Mouse (Mus musculus): ENCODE data around the gene Edrf1. TPM values are rescaled to one million over a fixed set of nuclear protein-coding genes. Genes with fewer than 3 reads are reported as not detected.
A peak's percentile ranks its signal among the peaks of the same experiment; 100 is the strongest.

Edrf1 gene
- total and polyA plus RNA-seq, 3 experiments = 6.2 to 61.4 (median 36.3) TPM

- ATAC-seq (ENCODE audit: extremely low read depth, insufficient number of reproducible peaks, low FRiP score, poor library complexity, severe bottlenecking) (no peak), DNase-seq (ENCODE audit: low spot score) (peak; percentile 35)
- TF ChIP-seq GATA2 (IDR thresholded peaks at IDR 0.05; ENCODE audit: borderline replicate concordance, low read depth, low read length) (no peak), GATA1 (IDR thresholded peaks at IDR 0.05; ENCODE audit: borderline replicate concordance, low read length) (no peak), TAL1 (conservative IDR thresholded peaks at IDR 0.05; ENCODE audit: low read depth, low read length) (no peak), CTCF (IDR thresholded peaks at IDR 0.05; ENCODE audit: low read depth, low read length) (peak; percentile 44; the same call in 1 of the 2 replicates), POLR2AphosphoS5 (IDR thresholded peaks at IDR 0.05; ENCODE audit: insufficient replicate concordance, low read depth, low read length) (no peak)
- peaks cover 2% of the 10 kb centered on the region; the same call in 1 of the 2 replicates for H3K27me3 ChIP-seq (ENCODE audit: insufficient read depth, low read length)
- peak overlapping the region; percentile 94 for H3K4me3 ChIP-seq (ENCODE audit: low read depth, low read length)
- peaks cover 26% of the 10 kb centered on the region for H3K36me3 ChIP-seq (replicated peaks)
- peaks cover 19% of the 10 kb centered on the region for H3K4me1 ChIP-seq (ENCODE audit: insufficient read depth, low read depth, low read length)
- no peaks in the 10 kb centered on the region for H3K9me3 ChIP-seq (replicated peaks)
Observed at GRCm38 (mm10) chr7:133636738-133637352, 498 bp upstream of the Edrf1 start.

- no peak for DNase-seq (ENCODE audit: low spot score)
- peaks cover 19% of the 10 kb centered on the region for H3K4me1 ChIP-seq (ENCODE audit: insufficient read depth, low read depth, low read length)
- no peak for TF ChIP-seq GATA2 (IDR thresholded peaks at IDR 0.05; ENCODE audit: borderline replicate concordance, low read depth, low read length)
- no peak for TF ChIP-seq CTCF (IDR thresholded peaks at IDR 0.05; ENCODE audit: low read depth, low read length)
- TF ChIP-seq GATA1 (IDR thresholded peaks at IDR 0.05; ENCODE audit: borderline replicate concordance, low read length) = no peak
- TF ChIP-seq TAL1 (conservative IDR thresholded peaks at IDR 0.05; ENCODE audit: low read depth, low read length) = no peak
- no peak for TF ChIP-seq POLR2AphosphoS5 (IDR thresholded peaks at IDR 0.05; ENCODE audit: insufficient replicate concordance, low read depth, low read length)
Observed at GRCm38 (mm10) chr7:133638306-133638705, 963 bp downstream of the Edrf1 start.

GRCm38 (mm10) chr7:133638821-133639220 is 1.5 kb downstream of the Edrf1 start:
- peaks cover 19% of the 10 kb centered on the region for H3K4me1 ChIP-seq (ENCODE audit: insufficient read depth, low read depth, low read length)
- DNase-seq (ENCODE audit: low spot score) (no peak), ATAC-seq (ENCODE audit: extremely low read depth, insufficient number of reproducible peaks, low FRiP score, poor library complexity, severe bottlenecking) (no peak)
- no peak for TF ChIP-seq POLR2AphosphoS5 (IDR thresholded peaks at IDR 0.05; ENCODE audit: insufficient replicate concordance, low read depth, low read length)
- no peak for TF ChIP-seq GATA1 (IDR thresholded peaks at IDR 0.05; ENCODE audit: borderline replicate concordance, low read length)
- no peak for TF ChIP-seq CTCF (IDR thresholded peaks at IDR 0.05; ENCODE audit: low read depth, low read length)
- no peak for TF ChIP-seq TAL1 (conservative IDR thresholded peaks at IDR 0.05; ENCODE audit: low read depth, low read length)
- TF ChIP-seq GATA2 (IDR thresholded peaks at IDR 0.05; ENCODE audit: borderline replicate concordance, low read depth, low read length) = no peak
- H3K9me3 ChIP-seq (replicated peaks) = no peaks in the 10 kb centered on the region
- peak overlapping the region; percentile 94; the same call in 1 of the 2 replicates for H3K4me3 ChIP-seq (ENCODE audit: low read depth, low read length)
- no peaks in the 10 kb centered on the region for H3K27me3 ChIP-seq (ENCODE audit: insufficient read depth, low read length)
- H3K36me3 ChIP-seq (replicated peaks) = peaks cover 46% of the 10 kb centered on the region

More at GRCm38 (mm10) chr7:133638306-133638705, 963 bp downstream of the Edrf1 start:
- ATAC-seq (ENCODE audit: extremely low read depth, insufficient number of reproducible peaks, low FRiP score, poor library complexity, severe bottlenecking) = no peak
- Histone ChIP-seq H3K36me3 (replicated peaks) (peaks cover 40% of the 10 kb centered on the region), H3K4me3 (ENCODE audit: low read depth, low read length) (peak overlapping the region; percentile 94), H3K9me3 (replicated peaks) (no peaks in the 10 kb centered on the region), H3K27me3 (ENCODE audit: insufficient read depth, low read length) (no peaks in the 10 kb centered on the region)

- ATAC-seq (ENCODE audit: extremely low read depth, insufficient number of reproducible peaks, low FRiP score, poor library complexity, severe bottlenecking) (no peak; the same call in 1 of the 2 replicates), DNase-seq (ENCODE audit: low spot score) (no peak)
- Histone ChIP-seq H3K4me1 (ENCODE audit: insufficient read depth, low read depth, low read length) (peaks cover 4% of the 10 kb centered on the region), H3K27me3 (ENCODE audit: insufficient read depth, low read length) (no peaks in the 10 kb centered on the region), H3K36me3 (replicated peaks) (peaks cover 98% of the 10 kb centered on the region), H3K9me3 (replicated peaks) (no peaks in the 10 kb centered on the region), H3K4me3 (ENCODE audit: low read depth, low read length) (no peak overlapping the region)
- TF ChIP-seq CTCF (IDR thresholded peaks at IDR 0.05; ENCODE audit: low read depth, low read length) = no peak
- TF ChIP-seq TAL1 (conservative IDR thresholded peaks at IDR 0.05; ENCODE audit: low read depth, low read length) = no peak
- no peak for TF ChIP-seq GATA1 (IDR thresholded peaks at IDR 0.05; ENCODE audit: borderline replicate concordance, low read length)
- no peak for TF ChIP-seq POLR2AphosphoS5 (IDR thresholded peaks at IDR 0.05; ENCODE audit: insufficient replicate concordance, low read depth, low read length)
- no peak for TF ChIP-seq GATA2 (IDR thresholded peaks at IDR 0.05; ENCODE audit: borderline replicate concordance, low read depth, low read length)
Observed at GRCm38 (mm10) chr7:133645716-133646115, 8.4 kb downstream of the Edrf1 start.

- H3K36me3 ChIP-seq (replicated peaks) = peaks cover 98% of the 10 kb centered on the region
- H3K9me3 ChIP-seq (replicated peaks) = no peaks in the 10 kb centered on the region
- no peaks in the 10 kb centered on the region for H3K4me1 ChIP-seq (ENCODE audit: insufficient read depth, low read depth, low read length)
- no peak for ATAC-seq (ENCODE audit: extremely low read depth, insufficient number of reproducible peaks, low FRiP score, poor library complexity, severe bottlenecking)
- no peaks in the 10 kb centered on the region for H3K27me3 ChIP-seq (ENCODE audit: insufficient read depth, low read length)
- DNase-seq (ENCODE audit: low spot score) = no peak
- TF ChIP-seq GATA2 (IDR thresholded peaks at IDR 0.05; ENCODE audit: borderline replicate concordance, low read depth, low read length) (no peak), CTCF (IDR thresholded peaks at IDR 0.05; ENCODE audit: low read depth, low read length) (no peak)
- no peak overlapping the region for H3K4me3 ChIP-seq (ENCODE audit: low read depth, low read length)
Observed at GRCm38 (mm10) chr7:133662467-133662866, 25.1 kb downstream of the Edrf1 start.

GRCm38 (mm10) chr7:133669071-133669470 is 31.7 kb downstream of the Edrf1 start:
- no peak for ATAC-seq (ENCODE audit: extremely low read depth, insufficient number of reproducible peaks, low FRiP score, poor library complexity, severe bottlenecking)
- no peak for DNase-seq (ENCODE audit: low spot score)
- no peaks in the 10 kb centered on the region; the same call in 1 of the 2 replicates for H3K4me1 ChIP-seq (ENCODE audit: insufficient read depth, low read depth, low read length)
- H3K9me3 ChIP-seq (replicated peaks) = no peaks in the 10 kb centered on the region
- TF ChIP-seq POLR2AphosphoS5 (IDR thresholded peaks at IDR 0.05; ENCODE audit: insufficient replicate concordance, low read depth, low read length) = no peak
- TF ChIP-seq CTCF (IDR thresholded peaks at IDR 0.05; ENCODE audit: low read depth, low read length) = no peak
- TF ChIP-seq TAL1 (conservative IDR thresholded peaks at IDR 0.05; ENCODE audit: low read depth, low read length) = no peak
- TF ChIP-seq GATA2 (IDR thresholded peaks at IDR 0.05; ENCODE audit: borderline replicate concordance, low read depth, low read length) = no peak
- no peak for TF ChIP-seq GATA1 (IDR thresholded peaks at IDR 0.05; ENCODE audit: borderline replicate concordance, low read length)
- no peaks in the 10 kb centered on the region for H3K27me3 ChIP-seq (ENCODE audit: insufficient read depth, low read length)
- no peak overlapping the region for H3K4me3 ChIP-seq (ENCODE audit: low read depth, low read length)
- H3K36me3 ChIP-seq (replicated peaks) = peaks cover 94% of the 10 kb centered on the region
